Mouse (Mus musculus): ENCODE measurements around the gene Ebf1. TPM values are rescaled to one million over a fixed set of nuclear protein-coding genes. Genes with fewer than 3 reads are reported as not detected.

Ebf1 gene
- polyA plus RNA-seq, 1 experiment from 2014 or later, result 0.41 TPM

- no peak overlapping the region for H3K9ac ChIP-seq
- ATAC-seq, result no peak
- H3K36me3 ChIP-seq, result no peaks in the 10 kb centered on the region
- no peak overlapping the region for H3K27ac ChIP-seq
- peaks cover 13% of the 10 kb centered on the region for H3K4me1 ChIP-seq
- H3K9me3 ChIP-seq (replicated peaks), result no peaks in the 10 kb centered on the region
- peaks cover 72% of the 10 kb centered on the region for H3K27me3 ChIP-seq (replicated peaks)
- 32% methylated on average over 19 of the region's 19 CpGs for WGBS (ENCODE audit: insufficient replicate concordance)
- no peak overlapping the region for H3K4me2 ChIP-seq
- no peak overlapping the region for H3K4me3 ChIP-seq
Measured at GRCm38 (mm10) chr11:44620694-44621446, 3.8 kb downstream of the Ebf1 start.

- H3K27me3 ChIP-seq (replicated peaks), result peaks cover 64% of the 10 kb centered on the region
- H3K36me3 ChIP-seq, result no peaks in the 10 kb centered on the region
- H3K9me3 ChIP-seq (replicated peaks), result no peaks in the 10 kb centered on the region
- ATAC-seq, result no peak
- no peak overlapping the region for H3K27ac ChIP-seq
- 52% methylated on average over 10 of the region's 10 CpGs for WGBS (ENCODE audit: insufficient replicate concordance)
- H3K4me2 ChIP-seq, result no peak overlapping the region
- H3K4me1 ChIP-seq, result peaks cover 8% of the 10 kb centered on the region
- H3K4me3 ChIP-seq, result no peak overlapping the region
- no peak overlapping the region for H3K9ac ChIP-seq
Measured at GRCm38 (mm10) chr11:44621615-44622014, 4.5 kb downstream of the Ebf1 start.

- H3K27me3 ChIP-seq (replicated peaks), result peaks cover 59% of the 10 kb centered on the region
- ATAC-seq, result no peak
- no peaks in the 10 kb centered on the region for H3K9me3 ChIP-seq (replicated peaks)
- H3K4me1 ChIP-seq, result peaks cover 3% of the 10 kb centered on the region; the same call in 1 of the 2 replicates
- H3K9ac ChIP-seq, result no peak overlapping the region
- no peak overlapping the region for H3K4me2 ChIP-seq
- 35% methylated on average over 11 of the region's 11 CpGs for WGBS (ENCODE audit: insufficient replicate concordance)
- no peak overlapping the region for H3K27ac ChIP-seq
- no peaks in the 10 kb centered on the region for H3K36me3 ChIP-seq
- H3K4me3 ChIP-seq, result no peak overlapping the region
Measured at GRCm38 (mm10) chr11:44622023-44622731, 5.1 kb downstream of the Ebf1 start.

- H3K4me3 ChIP-seq, result no peak overlapping the region
- H3K4me2 ChIP-seq, result no peak overlapping the region
- no peak for ATAC-seq
- no peaks in the 10 kb centered on the region for H3K9me3 ChIP-seq (replicated peaks)
- H3K27me3 ChIP-seq (replicated peaks), result peaks cover 38% of the 10 kb centered on the region
- H3K27ac ChIP-seq, result no peak overlapping the region
- 46% methylated on average over 5 of the region's 5 CpGs for WGBS (ENCODE audit: insufficient replicate concordance)
- H3K4me1 ChIP-seq, result no peaks in the 10 kb centered on the region
- no peaks in the 10 kb centered on the region for H3K36me3 ChIP-seq
- no peak overlapping the region for H3K9ac ChIP-seq
Measured at GRCm38 (mm10) chr11:44624564-44624963, 7.4 kb downstream of the Ebf1 start.

GRCm38 (mm10) chr11:44626065-44626464, 8.9 kb downstream of the Ebf1 start:
- Histone ChIP-seq H3K4me3 (no peak overlapping the region), H3K36me3 (no peaks in the 10 kb centered on the region), H3K27ac (no peak overlapping the region), H3K27me3 (replicated peaks) (peaks cover 23% of the 10 kb centered on the region), H3K9ac (no peak overlapping the region), H3K4me1 (no peaks in the 10 kb centered on the region), H3K4me2 (no peak overlapping the region), H3K9me3 (replicated peaks) (no peaks in the 10 kb centered on the region)
- no peak for ATAC-seq
- WGBS (ENCODE audit: insufficient replicate concordance), result 72% methylated on average over 10 of the region's 10 CpGs

GRCm38 (mm10) chr11:44628412-44628811, 11.3 kb downstream of the Ebf1 start:
- H3K36me3 ChIP-seq, result no peaks in the 10 kb centered on the region
- no peaks in the 10 kb centered on the region for H3K9me3 ChIP-seq (replicated peaks)
- no peak overlapping the region for H3K4me3 ChIP-seq
- peaks cover 9% of the 10 kb centered on the region; the same call in 1 of the 2 replicates for H3K27me3 ChIP-seq (replicated peaks)
- WGBS (ENCODE audit: insufficient replicate concordance), result 65% methylated on average over 4 of the region's 4 CpGs
- H3K4me2 ChIP-seq, result no peak overlapping the region
- no peaks in the 10 kb centered on the region for H3K4me1 ChIP-seq
- ATAC-seq, result no peak
- H3K9ac ChIP-seq, result no peak overlapping the region
- no peak overlapping the region for H3K27ac ChIP-seq

- no peaks in the 10 kb centered on the region for H3K36me3 ChIP-seq
- H3K4me3 ChIP-seq, result no peak overlapping the region
- no peaks in the 10 kb centered on the region for H3K9me3 ChIP-seq (replicated peaks)
- H3K4me2 ChIP-seq, result no peak overlapping the region
- 0 out of 2 replicates have a peak, but pooled peaks cover 3% of the 10 kb centered on the region for H3K27me3 ChIP-seq (replicated peaks)
- no peak for ATAC-seq
- H3K27ac ChIP-seq, result no peak overlapping the region
- H3K9ac ChIP-seq, result no peak overlapping the region
- WGBS (ENCODE audit: insufficient replicate concordance), result 65% methylated on average over 15 of the region's 15 CpGs
- H3K4me1 ChIP-seq, result no peaks in the 10 kb centered on the region
Measured at GRCm38 (mm10) chr11:44632064-44632968, 15.2 kb downstream of the Ebf1 start.

GRCm38 (mm10) chr11:44633001-44633693, 16.0 kb downstream of the Ebf1 start:
- H3K9me3 ChIP-seq (replicated peaks), result no peaks in the 10 kb centered on the region
- H3K4me2 ChIP-seq, result no peak overlapping the region
- H3K36me3 ChIP-seq, result no peaks in the 10 kb centered on the region
- no peak overlapping the region for H3K27ac ChIP-seq
- no peaks in the 10 kb centered on the region for H3K4me1 ChIP-seq
- no peak for ATAC-seq
- H3K4me3 ChIP-seq, result no peak overlapping the region
- 58% methylated on average over 2 of the region's 2 CpGs for WGBS (ENCODE audit: insufficient replicate concordance)
- 0 out of 2 replicates have a peak, but pooled peaks cover 3% of the 10 kb centered on the region for H3K27me3 ChIP-seq (replicated peaks)
- H3K9ac ChIP-seq, result no peak overlapping the region

- H3K36me3 ChIP-seq, result no peaks in the 10 kb centered on the region
- ATAC-seq, result no peak
- no peaks in the 10 kb centered on the region for H3K4me1 ChIP-seq
- no peaks in the 10 kb centered on the region for H3K27me3 ChIP-seq (replicated peaks)
- 64% methylated on average over 6 of the region's 6 CpGs for WGBS (ENCODE audit: insufficient replicate concordance)
- H3K27ac ChIP-seq, result no peak overlapping the region
- H3K4me3 ChIP-seq, result no peak overlapping the region
- H3K4me2 ChIP-seq, result no peak overlapping the region
- H3K9ac ChIP-seq, result no peak overlapping the region
- no peaks in the 10 kb centered on the region for H3K9me3 ChIP-seq (replicated peaks)
Measured at GRCm38 (mm10) chr11:44634552-44635193, 17.6 kb downstream of the Ebf1 start.

GRCm38 (mm10) chr11:44636241-44636640, 19.1 kb downstream of the Ebf1 start:
- Histone ChIP-seq H3K36me3 (no peaks in the 10 kb centered on the region), H3K4me3 (no peak overlapping the region), H3K9ac (no peak overlapping the region), H3K4me2 (no peak overlapping the region), H3K27me3 (replicated peaks) (no peaks in the 10 kb centered on the region; the same call in 1 of the 2 replicates), H3K9me3 (replicated peaks) (no peaks in the 10 kb centered on the region), H3K27ac (no peak overlapping the region), H3K4me1 (no peaks in the 10 kb centered on the region)
- no peak for ATAC-seq
- WGBS (ENCODE audit: insufficient replicate concordance), result 38% methylated on average over 1 of the region's 1 CpGs

GRCm38 (mm10) chr11:44638193-44638754, 21.2 kb downstream of the Ebf1 start:
- no peaks in the 10 kb centered on the region; the same call in 1 of the 2 replicates for H3K27me3 ChIP-seq (replicated peaks)
- H3K9ac ChIP-seq, result no peak overlapping the region
- no peaks in the 10 kb centered on the region for H3K9me3 ChIP-seq (replicated peaks)
- H3K4me3 ChIP-seq, result no peak overlapping the region
- no peak overlapping the region for H3K4me2 ChIP-seq
- no peaks in the 10 kb centered on the region for H3K36me3 ChIP-seq
- 52% methylated on average over 4 of the region's 4 CpGs for WGBS (ENCODE audit: insufficient replicate concordance)
- no peaks in the 10 kb centered on the region for H3K4me1 ChIP-seq
- no peak overlapping the region for H3K27ac ChIP-seq
- ATAC-seq, result no peak

Measured in liver, embryonic 12.5 days (tissue).